Mouse (Mus musculus) ES-CJ7 (cell line): ENCODE data around the gene Ms4a4b.
"Not testable (repeated sequence)": the region's sequence is repeated elsewhere in the genome, so short reads cannot be mapped to it uniquely, and the experiment has no call there.

Experiments
- DNase-seq: peaks from one replicate; pipeline ENCODE4 v3.0.0; 2011; ENCODE audit warnings: low read depth, low spot score

The Ms4a4b gene

GRCm38 (mm10) chr19:11486599-11486998 is 43.2 kb downstream of the Ms4a4b start:
- DNase-seq = no peak

- DNase-seq = no peak
Observed at GRCm38 (mm10) chr19:11491406-11492189, 48.2 kb downstream of the Ms4a4b start.

DNA sequence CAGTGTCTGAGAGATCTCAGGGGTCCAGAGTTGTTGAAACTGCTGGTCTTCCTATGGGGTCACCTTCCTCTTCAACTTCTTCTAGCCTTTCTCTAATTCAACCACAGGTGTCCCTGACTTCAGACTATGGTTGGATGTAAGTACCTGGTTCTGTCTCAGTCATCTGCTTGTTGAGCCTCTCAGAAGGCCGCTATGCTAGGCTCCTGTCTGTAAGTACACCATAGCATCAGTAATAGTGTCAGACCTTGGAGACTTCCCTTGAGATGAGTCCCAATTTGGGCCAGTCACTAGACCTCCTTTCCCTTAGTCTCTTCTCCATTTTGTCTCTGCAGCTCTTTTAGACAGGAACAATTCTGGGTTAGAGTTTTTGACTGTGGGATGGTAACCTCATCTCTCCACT is 49.3 kb downstream of the Ms4a4b start:
- DNase-seq = no peak

GRCm38 (mm10) chr19:11494519-11494918 is 51.2 kb downstream of the Ms4a4b start:
- no peak for DNase-seq

DNA sequence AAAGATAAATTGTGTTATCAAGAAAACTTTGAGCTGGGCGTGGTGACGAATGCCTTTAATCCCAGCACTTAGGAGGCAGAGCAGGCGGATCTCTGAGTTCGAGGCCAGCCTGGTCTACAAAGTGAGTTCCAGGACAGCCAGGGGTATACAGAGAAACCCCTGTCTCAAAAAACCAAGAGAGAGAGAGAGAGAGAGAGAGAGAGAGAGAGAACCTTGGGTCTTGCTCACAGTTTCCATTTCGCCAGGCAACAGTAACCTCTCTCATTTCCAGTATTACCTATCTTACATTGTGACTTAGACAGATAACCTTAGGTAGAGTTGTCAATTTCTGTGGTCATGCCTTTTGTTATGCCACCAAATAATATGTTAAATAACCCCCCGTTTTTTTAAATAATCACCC is 53.0 kb downstream of the Ms4a4b start:
- no peak for DNase-seq

GRCm38 (mm10) chr19:11497300-11497699 is 53.9 kb downstream of the Ms4a4b start:
- not testable (repeated sequence) for DNase-seq

GRCm38 (mm10) chr19:11500796-11501195 is 57.4 kb downstream of the Ms4a4b start:
- no peak for DNase-seq

DNA sequence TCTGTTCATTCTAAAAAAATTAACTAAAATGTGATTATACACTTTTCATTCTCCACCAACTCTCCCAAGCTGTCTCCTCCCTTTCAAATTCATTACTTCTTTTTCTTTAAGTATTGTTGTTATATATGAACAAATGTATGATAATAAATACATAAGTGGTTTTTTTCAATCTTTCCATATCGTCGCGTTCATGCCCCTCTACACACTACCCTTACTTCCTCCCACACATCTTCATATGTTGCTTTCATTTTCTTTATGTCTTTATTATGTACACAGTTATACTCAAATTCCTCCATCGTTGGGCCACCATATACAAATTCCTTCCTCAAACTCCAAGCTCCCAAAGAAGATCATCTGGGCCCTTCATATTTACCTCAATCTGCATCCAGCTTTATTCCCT is 58.0 kb downstream of the Ms4a4b start:
- no peak for DNase-seq

DNA sequence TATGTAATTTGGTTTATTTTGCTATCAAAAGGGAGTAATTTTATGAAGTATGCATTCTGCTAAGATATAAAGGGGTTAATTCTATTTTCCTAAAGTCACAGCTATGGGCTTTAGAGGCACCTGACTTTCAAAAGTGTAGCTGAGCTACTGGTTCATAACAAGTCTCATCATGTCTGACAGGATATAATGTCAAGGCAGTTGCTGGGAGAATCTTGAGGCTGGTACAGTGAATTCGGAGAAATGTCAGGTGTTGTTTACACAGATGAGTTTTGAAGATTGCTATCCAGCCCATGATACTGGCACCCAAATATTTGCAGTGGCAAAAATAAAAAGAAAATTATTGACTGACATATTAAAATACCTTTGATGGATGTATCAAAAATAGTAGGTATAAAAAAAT is 61.5 kb downstream of the Ms4a4b start:
- no peak for DNase-seq

- no peak for DNase-seq
Observed at GRCm38 (mm10) chr19:11513458-11513857, 70.1 kb downstream of the Ms4a4b start.

- DNase-seq = no peak
Observed at GRCm38 (mm10) chr19:11516246-11516645, 72.9 kb downstream of the Ms4a4b start, which contains the start of gene Ms4a6b. Gene Ms4a6b, plus strand, starts transcription at chr19:11516512.
